Comparison of ENCODE assay signal across 32 mouse cellular contexts in the genomic region with DNA sequence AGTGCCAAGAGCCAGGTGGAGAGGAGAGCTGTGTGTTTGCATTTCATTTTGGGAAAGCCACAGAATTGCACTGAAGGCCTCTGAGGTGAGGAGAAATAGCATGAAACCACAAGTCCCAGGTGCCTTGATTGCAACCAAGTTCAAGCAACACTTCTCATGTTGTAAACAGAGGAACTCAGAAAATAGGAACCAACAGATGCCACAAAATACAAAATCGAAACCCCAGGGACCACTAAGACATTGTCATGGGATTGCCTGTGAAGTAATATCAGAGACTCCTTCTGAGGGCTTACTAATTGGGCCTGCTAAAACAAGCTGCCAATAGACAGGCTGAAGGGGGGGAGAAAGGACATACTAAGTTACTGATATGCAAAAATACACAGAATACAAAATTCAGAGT.
DNase-seq lines count a peak whose midpoint lies in the region; ATAC-seq and TF ChIP-seq lines count a peak whose summit lies in the region.
"Had no signal": no experiment of that assay in that cellular context is flagged by ENCODE, and none has a peak within 500 bp of the region (broad histone marks: within the 10 kb centered on the region; RNA-seq: fewer than 3 reads in every experiment).

No protein-coding gene starts in this region.

- DNase-seq in liver, adult 2 months (ENCODE audit: extremely low read depth, low read depth, low spot score), result peak; percentile 9
- no peak for DNase-seq in liver, postnatal 0 days
- DNase-seq in adipocyte (ENCODE audit: low spot score), result peak; percentile 5
- DNase-seq in spleen, postnatal 4 days (ENCODE audit: low spot score in 2 of 2), result no peak
- DNase-seq: adrenal gland, adult 8-10 months; B cell, adult 2 months; gastrocnemius, postnatal 36 days; heart, adult 2 months; heart, postnatal 10 days; kidney, adult 2 months; layer of hippocampus, postnatal 36 days; lung, embryonic 14.5 days; lung, postnatal 14 days; right cerebral cortex, postnatal 25 days; spleen, adult 18-20 months; thymus, postnatal 4 days had no signal

- no peak overlapping the region for H3K4me2 ChIP-seq in liver, postnatal 0 days (ENCODE audit: low read depth, low read length)
- no peak overlapping the region for H3K4me2 ChIP-seq in heart, embryonic 11.5 days
- H3K4me2 ChIP-seq in kidney, embryonic 16.5 days (replicated peaks; ENCODE audit: low read depth, low read length), result no peak overlapping the region
- H3K4me2 ChIP-seq: embryonic facial prominence, embryonic 12.5 days; forebrain, embryonic 15.5 days; heart, embryonic 13.5 days; intestine, embryonic 15.5 days; limb, embryonic 15.5 days; lung, embryonic 14.5 days; midbrain, embryonic 15.5 days; neural tube, embryonic 15.5 days had no signal

- H3K9ac ChIP-seq in liver, adult 2 months (ENCODE audit: low read depth, low read length), result no peak overlapping the region
- H3K9ac ChIP-seq in liver, postnatal 0 days (replicated peaks), result no peak overlapping the region
- H3K9ac ChIP-seq in heart, embryonic 11.5 days (ENCODE audit: low read depth, low read length), result no peak overlapping the region
- H3K9ac ChIP-seq in kidney, embryonic 16.5 days (replicated peaks; ENCODE audit: low read length), result no peak overlapping the region
- H3K9ac ChIP-seq: embryonic facial prominence, embryonic 12.5 days; forebrain, embryonic 15.5 days; heart, embryonic 13.5 days; intestine, embryonic 15.5 days; limb, embryonic 15.5 days; liver, embryonic 14.5 days; lung, embryonic 14.5 days; midbrain, embryonic 15.5 days; neural tube, embryonic 15.5 days had no signal

- H3K79me2 ChIP-seq in liver, adult 2 months (ENCODE audit: control insufficient read depth, insufficient read depth, low read length), result no peaks in the 10 kb centered on the region

- TF ChIP-seq POLR2A in liver, adult 2 months (IDR thresholded peaks at IDR 0.05; ENCODE audit: extremely low read depth, insufficient read depth, low read length), result no peak

- no peak overlapping the region for H3K4me3 ChIP-seq in liver, adult 2 months (ENCODE audit: insufficient read depth, low read depth, low read length)
- no peak overlapping the region for H3K4me3 ChIP-seq in liver, postnatal 0 days (ENCODE audit: low read depth, low read length)
- H3K4me3 ChIP-seq in heart, embryonic 11.5 days (ENCODE audit: low read depth, low read length), result no peak overlapping the region
- no peak overlapping the region for H3K4me3 ChIP-seq in kidney, embryonic 16.5 days (ENCODE audit: low read length)
- H3K4me3 ChIP-seq: embryonic facial prominence, embryonic 12.5 days; forebrain, embryonic 10.5 days; forebrain, embryonic 15.5 days; heart, adult 2 months; heart, embryonic 13.5 days; intestine, embryonic 15.5 days; limb, embryonic 10.5 days; limb, embryonic 15.5 days; midbrain, embryonic 15.5 days; neural tube, embryonic 15.5 days had no signal

- no peaks in the 10 kb centered on the region for H3K9me3 ChIP-seq in liver, postnatal 0 days (ENCODE audit: low read length)
- no peaks in the 10 kb centered on the region for H3K9me3 ChIP-seq in heart, embryonic 11.5 days (replicated peaks; ENCODE audit: control insufficient read depth, low read length)
- H3K9me3 ChIP-seq in kidney, embryonic 16.5 days (ENCODE audit: low read length), result no peaks in the 10 kb centered on the region
- H3K9me3 ChIP-seq: embryonic facial prominence, embryonic 12.5 days; forebrain, embryonic 10.5 days; forebrain, embryonic 15.5 days; heart, embryonic 13.5 days; intestine, embryonic 15.5 days; limb, embryonic 10.5 days; limb, embryonic 15.5 days; midbrain, embryonic 15.5 days; neural tube, embryonic 15.5 days had no signal

- TF ChIP-seq EP300 in liver, postnatal 0 days (IDR thresholded peaks at IDR 0.05; ENCODE audit: low read depth), result no peak

- peaks cover 3% of the 10 kb centered on the region; the same call in 1 of the 2 replicates for H3K27me3 ChIP-seq in liver, adult 2 months (ENCODE audit: control insufficient read depth, insufficient read depth, low read length)
- no peaks in the 10 kb centered on the region for H3K27me3 ChIP-seq in liver, postnatal 0 days (ENCODE audit: insufficient read depth, low read length)
- no peaks in the 10 kb centered on the region for H3K27me3 ChIP-seq in heart, embryonic 11.5 days (ENCODE audit: control insufficient read depth, insufficient read depth, low read length)
- no peaks in the 10 kb centered on the region for H3K27me3 ChIP-seq in kidney, embryonic 16.5 days (ENCODE audit: insufficient read depth, low read length)
- H3K27me3 ChIP-seq: embryonic facial prominence, embryonic 12.5 days; forebrain, embryonic 15.5 days; heart, embryonic 13.5 days; intestine, embryonic 15.5 days; limb, embryonic 15.5 days; midbrain, embryonic 15.5 days; neural tube, embryonic 15.5 days had no signal

- no peaks in the 10 kb centered on the region for H3K4me1 ChIP-seq in liver, adult 2 months (ENCODE audit: control insufficient read depth, insufficient read depth, low read length)
- H3K4me1 ChIP-seq in liver, postnatal 0 days (ENCODE audit: insufficient read depth), result no peaks in the 10 kb centered on the region
- no peaks in the 10 kb centered on the region for H3K4me1 ChIP-seq in heart, embryonic 11.5 days (ENCODE audit: control insufficient read depth, insufficient read depth, low read length)
- H3K4me1 ChIP-seq in kidney, embryonic 16.5 days (ENCODE audit: insufficient read depth, low read length), result no peaks in the 10 kb centered on the region
- H3K4me1 ChIP-seq: embryonic facial prominence, embryonic 12.5 days; forebrain, embryonic 10.5 days; forebrain, embryonic 15.5 days; intestine, embryonic 15.5 days; limb, embryonic 15.5 days; midbrain, embryonic 15.5 days; neural tube, embryonic 15.5 days had no signal

- H3K27ac ChIP-seq in liver, adult 2 months (replicated peaks; ENCODE audit: insufficient read depth, low read depth, low read length), result no peak overlapping the region
- no peak overlapping the region for H3K27ac ChIP-seq in liver, postnatal 0 days (ENCODE audit: low read depth)
- H3K27ac ChIP-seq in heart, embryonic 11.5 days (ENCODE audit: low read depth, low read length), result no peak overlapping the region
- no peak overlapping the region for H3K27ac ChIP-seq in kidney, embryonic 16.5 days (ENCODE audit: low read length)
- H3K27ac ChIP-seq: embryonic facial prominence, embryonic 12.5 days; forebrain, embryonic 10.5 days; forebrain, embryonic 15.5 days; heart, adult 2 months; heart, embryonic 13.5 days; hindbrain, postnatal 0 days; intestine, embryonic 15.5 days; kidney, postnatal 0 days; limb, embryonic 10.5 days; limb, embryonic 15.5 days; liver, embryonic 14.5 days; midbrain, embryonic 15.5 days; neural tube, embryonic 15.5 days had no signal

- no peaks in the 10 kb centered on the region for H3K36me3 ChIP-seq in liver, adult 2 months (ENCODE audit: control insufficient read depth, insufficient read depth, low read length)
- no peaks in the 10 kb centered on the region for H3K36me3 ChIP-seq in liver, postnatal 0 days (replicated peaks; ENCODE audit: insufficient read depth, low read length)
- no peaks in the 10 kb centered on the region for H3K36me3 ChIP-seq in heart, embryonic 11.5 days (ENCODE audit: control insufficient read depth, insufficient read depth, low read length)
- H3K36me3 ChIP-seq in kidney, embryonic 16.5 days (ENCODE audit: insufficient read depth, low read length), result no peaks in the 10 kb centered on the region
- H3K36me3 ChIP-seq: embryonic facial prominence, embryonic 12.5 days; forebrain, embryonic 10.5 days; forebrain, embryonic 15.5 days; heart, embryonic 13.5 days; intestine, embryonic 15.5 days; limb, embryonic 10.5 days; limb, embryonic 15.5 days; midbrain, embryonic 15.5 days; neural tube, embryonic 15.5 days had no signal

- no peak for ATAC-seq in liver, postnatal 0 days
- ATAC-seq in granulocyte monocyte progenitor cell, adult 5-6 weeks (replicated peaks; ENCODE audit: poor library complexity, severe bottlenecking), result peak; percentile 92
- ATAC-seq in heart, embryonic 11.5 days (replicated peaks; ENCODE audit: insufficient number of reproducible peaks, low FRiP score, low TSS enrichment), result no peak
- ATAC-seq in kidney, embryonic 16.5 days (ENCODE audit: low FRiP score, low TSS enrichment), result no peak
- ATAC-seq: activated CD4-positive, CD25-positive, alpha-beta regulatory T cell, adult 4 months; forebrain, embryonic 15.5 days; hindbrain, postnatal 0 days; intestine, embryonic 15.5 days had no signal

- 61% methylated on average over 1 of the region's 1 CpGs for WGBS in liver, adult 2 months
- 30% methylated on average over 1 of the region's 1 CpGs for WGBS in liver, postnatal 0 days (ENCODE audit: insufficient replicate concordance)
- 60% methylated on average over 1 of the region's 1 CpGs for WGBS in heart, embryonic 11.5 days (ENCODE audit: insufficient replicate concordance)
- 89% methylated on average over 1 of the region's 1 CpGs for WGBS in kidney, embryonic 16.5 days

- no peak for TF ChIP-seq CTCF in liver, adult 2 months (IDR thresholded peaks at IDR 0.05; ENCODE audit: low read depth, low read length)
- TF ChIP-seq CTCF in liver, postnatal 0 days (IDR thresholded peaks at IDR 0.05; ENCODE audit: low read depth), result no peak

Comparison
In these comparisons a context has a peak if more than half of its experiments do, and no peak if none do; other contexts are left out.
1. DNase-seq: peak in liver, adult 2 months (single experiment) and adipocyte (single experiment); none in liver, postnatal 0 days (single experiment) and spleen, postnatal 4 days (0 of 2).